Mouse (Mus musculus) heart, adult 2 months (tissue): ENCODE data around the gene Raet1e. TPM values are rescaled to one million over a fixed set of nuclear protein-coding genes. Genes with fewer than 3 reads are reported as not detected.
"Not testable (repeated sequence)": the region's sequence is repeated elsewhere in the genome, so short reads cannot be mapped to it uniquely, and the experiment has no call there.

Experiments
- DNase-seq, 2 experiments: peaks; one replicate each; pipeline ENCODE4 v3.0.0; 2021
- H3K27ac ChIP-seq: fragments of 200-600 bp; 2 replicates; pipeline ENCODE4 v1.8.1; 2022
- H3K27me3 ChIP-seq: fragments of 200-500 bp; 2 replicates; pipeline ENCODE4 v1.6.1; 2012; ENCODE audit warnings: mild to moderate bottlenecking, low read length, inconsistent platforms, mixed read lengths; ENCODE audit not compliant: control insufficient read depth, insufficient read depth
- H3K36me3 ChIP-seq: fragments of 200-500 bp; 2 replicates; pipeline ENCODE4 v1.6.1; 2012; ENCODE audit warnings: low read length, inconsistent platforms; ENCODE audit not compliant: control insufficient read depth, insufficient read depth
- H3K4me1 ChIP-seq: fragments of 200-500 bp; 2 replicates; pipeline ENCODE4 v1.6.1; 2011; ENCODE audit warnings: low read length; ENCODE audit not compliant: control insufficient read depth, insufficient read depth
- H3K4me3 ChIP-seq: fragments of 200-600 bp; 2 replicates; pipeline ENCODE4 v1.8.1; 2022
- H3K79me2 ChIP-seq: fragments of 200-500 bp; replicated peaks from 2 replicates; pipeline ENCODE4 v1.6.1; 2012; ENCODE audit warnings: mild to moderate bottlenecking, inconsistent platforms, low read length, moderate library complexity, mixed read lengths; ENCODE audit not compliant: control insufficient read depth, insufficient read depth
- H3K9ac ChIP-seq: fragments of 200-500 bp; 2 replicates; pipeline ENCODE4 v1.6.1; 2012; ENCODE audit warnings: low read depth, mild to moderate bottlenecking, control low read depth, inconsistent platforms, low read length, mixed read lengths
- CTCF ChIP-seq: fragments of 200-600 bp; IDR thresholded peaks from 2 replicates; pipeline ENCODE4 v1.8.1; 2022; ENCODE audit warnings: antibody characterized with exemption, mild to moderate bottlenecking, moderate library complexity
- EP300 ChIP-seq: fragments of 200-500 bp; IDR thresholded peaks from 2 replicates; pipeline ENCODE4 v1.6.1; 2011; ENCODE audit warnings: low read depth, low read length, control low read depth; ENCODE audit not compliant: insufficient read depth
- POLR2A ChIP-seq: fragments of 200-500 bp; IDR thresholded peaks from 2 replicates; pipeline ENCODE4 v1.6.1; 2011; ENCODE audit warnings: mild to moderate bottlenecking, low read depth, low read length, control low read depth; ENCODE audit not compliant: insufficient read depth
- WGBS: fragments of 180-500 bp; shearing (Covaris S2); methylation state at CpG from one replicate; pipeline ENCODE4 v1.1.7; 2018; 5-methylcytosine and 5-hydroxymethylcytosine counted together
- intact Hi-C: fragments of 180-260 bp; cut with DNase I; formaldehyde crosslinking; loops from one replicate; pipeline ENCODE4 v1.15.1; 2025
- polyA plus RNA-seq: library from polyadenylated mRNA; depleted of rRNA; stranded (reverse); fragments of >200 nt; gene quantifications from 2 replicates; pipeline ENCODE4 v1.2.3, GENCODE M21; 2012
- total RNA-seq, 2 experiments: library from RNA; stranded (reverse); gene quantifications; 2 replicates each; pipeline ENCODE4 v1.2.3; 2021

The Raet1e gene
- total and polyA plus RNA-seq, 3 experiments: 0.23 TPM; not detected in 2

DNA sequence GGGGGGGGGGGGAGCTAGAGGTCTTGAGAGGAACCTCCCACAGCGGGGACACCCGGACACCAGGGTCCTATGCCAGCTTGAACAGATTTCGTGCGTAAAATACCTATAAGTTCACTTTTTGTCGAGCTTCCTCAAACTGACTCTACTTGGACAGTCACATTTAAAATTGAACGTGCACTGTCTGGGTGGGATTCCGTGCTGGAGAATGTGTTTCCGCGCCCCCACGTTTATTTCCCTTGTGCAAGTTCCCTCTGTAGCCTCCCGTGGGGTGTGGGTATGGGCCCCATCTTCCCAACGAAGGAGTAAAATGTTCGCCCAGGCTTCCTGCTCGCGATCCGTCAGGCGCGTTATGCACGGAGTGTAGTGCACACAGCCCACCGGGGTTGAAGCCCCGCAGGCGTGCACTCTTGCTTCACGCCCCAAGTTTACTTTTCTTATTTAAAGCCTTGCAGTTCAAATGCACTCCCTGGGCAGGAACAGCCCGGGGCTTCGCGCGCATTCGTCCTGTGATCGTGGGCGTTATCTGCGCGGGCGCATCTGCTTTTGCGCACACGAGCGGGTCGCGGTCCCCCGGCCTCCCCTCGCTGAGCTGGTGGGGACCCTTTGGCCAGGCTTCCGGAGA is 115.4 kb downstream of the Raet1e start:
- intact Hi-C loops: no loop called here
- H3K4me1 ChIP-seq: no peaks in the 10 kb centered on the region
- H3K4me3 ChIP-seq: no peak overlapping the region
- TF ChIP-seq CTCF (no peak), EP300 (no peak), POLR2A (no peak)
- 5% methylated on average over 41 of the region's 41 CpGs for WGBS
- H3K27ac ChIP-seq: no peak overlapping the region
- H3K27me3 ChIP-seq: 0 out of 2 replicates have a peak, but pooled peaks cover 2% of the 10 kb centered on the region
- no peaks in the 10 kb centered on the region for H3K79me2 ChIP-seq
- H3K36me3 ChIP-seq: no peaks in the 10 kb centered on the region
- no peak for DNase-seq
- no peak overlapping the region for H3K9ac ChIP-seq

DNA sequence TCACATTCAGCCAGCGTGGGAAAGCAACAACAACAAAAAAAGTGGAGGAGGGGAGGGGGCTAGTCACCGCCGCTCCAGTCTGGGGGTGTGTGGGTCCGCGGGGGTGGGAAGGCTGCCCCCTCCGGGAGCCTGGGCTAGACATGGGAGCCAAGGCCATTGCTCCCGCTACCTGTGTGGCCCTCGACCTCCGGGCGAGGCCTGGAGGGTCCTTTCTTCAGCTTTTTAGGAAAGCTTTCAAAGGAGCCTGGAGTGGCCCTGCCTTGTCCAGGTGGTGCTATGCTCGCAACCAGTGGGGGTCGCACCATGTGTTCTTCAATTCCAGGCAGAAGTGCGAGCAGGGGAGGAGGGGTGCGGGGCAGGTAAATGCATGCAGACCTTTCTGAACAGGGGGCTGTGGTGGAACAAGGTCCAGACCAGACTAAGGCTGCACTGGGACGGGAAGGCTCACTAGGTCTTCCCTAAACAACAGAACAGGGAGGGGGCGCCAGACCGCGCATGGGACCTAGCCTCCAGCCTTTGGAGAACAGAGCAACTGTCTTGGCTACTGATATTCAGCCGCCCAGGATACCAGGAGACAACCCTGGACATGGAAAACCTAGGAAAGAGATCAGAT is 116.2 kb downstream of the Raet1e start:
- DNase-seq: no peak
- Histone ChIP-seq H3K4me3 (no peak overlapping the region), H3K79me2 (no peaks in the 10 kb centered on the region), H3K4me1 (no peaks in the 10 kb centered on the region), H3K27ac (no peak overlapping the region), H3K9ac (no peak overlapping the region), H3K27me3 (0 out of 2 replicates have a peak, but pooled peaks cover 2% of the 10 kb centered on the region), H3K36me3 (no peaks in the 10 kb centered on the region)
- whole genome bisulfite sequencing: 22% methylated on average over 19 of the region's 19 CpGs
- intact Hi-C loops: no loop called here
- no peak for TF ChIP-seq POLR2A
- TF ChIP-seq CTCF: no peak
- TF ChIP-seq EP300: no peak

DNA sequence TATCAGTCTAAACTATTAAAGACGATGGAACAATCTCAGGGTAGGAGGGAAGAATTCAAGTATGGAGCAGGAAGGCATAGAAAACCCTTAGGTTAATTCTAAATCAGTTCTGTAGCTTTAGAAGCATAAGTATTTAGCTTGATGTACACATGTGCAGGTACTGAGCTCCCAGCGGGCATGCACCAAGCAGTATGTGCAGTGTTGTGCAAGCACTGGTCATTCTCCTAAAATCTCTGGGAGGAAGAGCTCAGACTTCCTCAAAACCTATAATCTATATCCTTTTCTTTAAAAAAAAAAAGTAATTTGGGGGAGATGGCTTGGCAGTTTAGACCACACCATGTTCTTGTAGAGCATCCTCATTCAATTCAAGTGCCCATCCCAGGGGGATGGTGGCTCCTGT is 120.1 kb downstream of the Raet1e start:
- intact Hi-C loops: not testable (repeated sequence)
- WGBS: 78% methylated on average over 2 of the region's 2 CpGs

DNA sequence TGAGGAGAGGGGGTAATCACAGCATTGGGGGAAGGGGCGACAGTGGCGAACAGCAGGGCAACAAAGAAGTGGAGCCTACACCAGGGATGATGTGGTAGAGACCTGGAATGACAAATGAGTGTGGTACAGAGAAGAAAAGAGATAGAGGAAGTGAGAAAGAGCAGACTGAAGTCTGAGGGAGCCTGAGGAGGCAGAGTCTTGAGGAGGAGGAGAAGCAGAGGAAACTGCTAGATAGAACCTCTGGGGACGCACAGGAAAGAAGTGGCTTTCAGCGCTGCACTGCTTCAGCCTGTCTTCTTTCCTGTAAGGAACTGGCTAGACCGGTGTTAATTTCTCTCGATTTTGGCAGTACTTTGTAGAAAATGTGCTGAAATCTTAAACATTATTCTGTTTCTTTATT is 124.4 kb downstream of the Raet1e start:
- intact Hi-C loops: no loop called here
- Histone ChIP-seq H3K4me1 (no peaks in the 10 kb centered on the region), H3K4me3 (no peak overlapping the region), H3K27ac (no peak overlapping the region), H3K27me3 (no peaks in the 10 kb centered on the region), H3K79me2 (no peaks in the 10 kb centered on the region), H3K36me3 (no peaks in the 10 kb centered on the region), H3K9ac (no peak overlapping the region)
- WGBS: 24% methylated on average over 6 of the region's 6 CpGs
- TF ChIP-seq CTCF: no peak
- TF ChIP-seq EP300: no peak
- TF ChIP-seq POLR2A: no peak
- no peak for DNase-seq

More for the DNA sequence above, 120.1 kb downstream of the Raet1e start:
- H3K4me3 ChIP-seq, H3K9ac ChIP-seq, H3K79me2 ChIP-seq, H3K27ac ChIP-seq, H3K36me3 ChIP-seq, DNase-seq, H3K27me3 ChIP-seq, H3K4me1 ChIP-seq: not testable (repeated sequence)

DNA sequence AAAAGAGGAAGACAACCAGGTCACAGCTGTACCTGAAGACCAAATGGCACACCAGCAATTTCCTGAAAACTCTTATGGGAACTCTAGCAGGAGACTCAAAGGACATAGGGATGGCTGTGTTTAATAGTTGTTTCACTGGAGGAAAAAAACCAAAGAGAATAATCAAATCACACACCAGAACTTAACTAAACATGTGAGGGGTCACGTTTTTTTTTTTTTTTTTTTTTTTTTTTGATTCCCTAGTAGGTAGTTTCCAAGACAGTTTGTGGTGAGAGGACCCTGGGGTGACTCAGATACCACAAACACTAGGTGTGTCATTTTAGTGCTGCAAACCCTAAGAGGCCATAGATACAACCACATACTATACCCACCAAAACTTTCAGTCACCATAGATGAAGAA is 137.3 kb downstream of the Raet1e start:
- TF ChIP-seq CTCF (no peak), POLR2A (no peak), EP300 (no peak)
- H3K4me3 ChIP-seq: no peak overlapping the region
- H3K4me1 ChIP-seq: no peaks in the 10 kb centered on the region
- no peak for DNase-seq
- no peak overlapping the region for H3K27ac ChIP-seq
- H3K36me3 ChIP-seq: no peaks in the 10 kb centered on the region
- H3K27me3 ChIP-seq: no peaks in the 10 kb centered on the region
- H3K9ac ChIP-seq: no peak overlapping the region
- 29% methylated on average over 1 of the region's 1 CpGs for WGBS
- intact Hi-C loops: no loop called here
- H3K79me2 ChIP-seq: no peaks in the 10 kb centered on the region

DNA sequence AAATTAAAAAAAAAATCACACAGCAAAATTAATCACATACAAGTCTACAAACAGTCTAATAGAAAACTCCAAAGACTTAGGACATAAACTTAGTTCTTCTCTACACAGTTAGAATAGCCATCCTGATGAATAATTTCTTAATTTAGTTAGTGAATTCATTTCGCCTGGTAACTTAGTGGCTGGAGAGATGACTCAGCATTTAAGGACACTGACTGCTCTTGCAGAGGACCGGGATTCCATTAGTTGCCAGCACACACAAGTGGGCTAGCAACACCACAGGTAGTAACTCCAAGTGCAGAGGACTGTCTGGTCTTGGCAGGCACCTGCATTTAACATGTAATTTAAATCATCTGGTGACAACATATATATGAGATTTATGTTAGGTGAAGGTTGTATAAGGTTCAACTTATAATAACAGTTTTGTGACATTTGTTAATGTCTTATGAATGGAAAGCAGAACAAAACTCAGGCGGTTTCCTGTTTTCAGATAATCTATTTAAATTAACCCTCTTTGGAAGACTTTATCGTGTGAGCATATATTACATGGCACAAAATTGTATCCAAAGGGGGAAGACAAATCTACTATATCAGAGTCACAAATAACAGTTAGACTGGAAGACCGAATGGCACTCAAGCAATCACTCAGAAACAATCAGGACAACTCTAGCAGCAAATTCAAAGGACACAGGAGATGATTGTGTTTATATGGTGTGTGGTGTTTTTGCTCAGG is 138.8 kb downstream of the Raet1e start:
- no peak overlapping the region for H3K4me3 ChIP-seq
- TF ChIP-seq CTCF (no peak), POLR2A (no peak), EP300 (no peak)
- intact Hi-C loops: no loop called here
- H3K27me3 ChIP-seq: no peaks in the 10 kb centered on the region
- H3K36me3 ChIP-seq: no peaks in the 10 kb centered on the region
- no peak for DNase-seq
- 70% methylated on average over 5 of the region's 5 CpGs for WGBS
- no peak overlapping the region for H3K27ac ChIP-seq
- H3K9ac ChIP-seq: no peak overlapping the region
- H3K4me1 ChIP-seq: no peaks in the 10 kb centered on the region
- H3K79me2 ChIP-seq: no peaks in the 10 kb centered on the region
